Mouse (Mus musculus) MEL (cell line): ENCODE measurements around the gene Adamtsl5. TPM values are rescaled to one million over a fixed set of nuclear protein-coding genes. Genes with fewer than 3 reads are reported as not detected.

ENCODE experiments used
- DNase-seq: peaks from one replicate; pipeline ENCODE4 v3.0.0; 2011; ENCODE audit warnings: low read depth, low spot score
- H3K27ac ChIP-seq: 2 replicates; pipeline ENCODE4 v1.5.1; 2012; ENCODE audit warnings: low read depth, mild to moderate bottlenecking, control low read depth, low read length, moderate library complexity; ENCODE audit not compliant: control insufficient read depth
- H3K27me3 ChIP-seq, 2 experiments: fragments of 150-350 bp in 1 of 2; sonication (generic) in 1 of 2; 2 replicates each; pipeline ENCODE4 v1.6.1; 2012; ENCODE audit warnings: low read length in 2 of 2, mild to moderate bottlenecking in 2 of 2, improper control_type of control experiment in 1 of 2, moderate library complexity in 1 of 2; ENCODE audit not compliant: insufficient read depth in 2 of 2, control insufficient read depth in 1 of 2
- H3K36me3 ChIP-seq, 2 experiments: 2 replicates each; pipeline ENCODE4 v1.6.1; 2012 to 2014; ENCODE audit warnings: low read length in 2 of 2, improper control_type of control experiment in 1 of 2, inconsistent platforms in 1 of 2, mild to moderate bottlenecking in 1 of 2; ENCODE audit not compliant: insufficient read depth in 2 of 2, control insufficient read depth in 1 of 2
- H3K4me1 ChIP-seq, 2 experiments: fragments of 150-350 bp in 1 of 2; sonication (generic) in 1 of 2; 2 replicates each; pipeline ENCODE4 v1.6.1; 2012; ENCODE audit warnings: low read length in 2 of 2, improper control_type of control experiment in 1 of 2, mild to moderate bottlenecking in 1 of 2; ENCODE audit not compliant: insufficient read depth in 2 of 2, control insufficient read depth in 1 of 2
- H3K4me3 ChIP-seq, 2 experiments: fragments of 150-350 bp in 1 of 2; sonication (generic) in 1 of 2; 2 replicates each; pipeline ENCODE4 v1.5.1; 2012; ENCODE audit warnings: low read depth in 2 of 2, low read length in 2 of 2, mild to moderate bottlenecking in 2 of 2, moderate library complexity in 2 of 2, control low read depth in 1 of 2, improper control_type of control experiment in 1 of 2; ENCODE audit not compliant: control insufficient read depth in 1 of 2, insufficient read depth in 1 of 2
- H3K79me2 ChIP-seq: 2 replicates; pipeline ENCODE4 v1.6.1; 2012; ENCODE audit warnings: mild to moderate bottlenecking, low read length, moderate library complexity; ENCODE audit not compliant: control insufficient read depth, poor library complexity, insufficient read depth
- H3K9ac ChIP-seq: 2 replicates; pipeline ENCODE4 v1.6.1; 2012; ENCODE audit warnings: low read depth, mild to moderate bottlenecking, control low read depth, low read length, moderate library complexity; ENCODE audit not compliant: control insufficient read depth, poor library complexity, severe bottlenecking
- H3K9me3 ChIP-seq: fragments of 150-350 bp; sonication (generic); replicated peaks from 2 replicates; pipeline ENCODE4 v1.6.1; 2012; ENCODE audit warnings: mild to moderate bottlenecking, low read length, improper control_type of control experiment, moderate library complexity; ENCODE audit not compliant: insufficient read depth
- BHLHE40 ChIP-seq: IDR thresholded peaks from 2 replicates; pipeline ENCODE4 v1.6.1; 2012; ENCODE audit warnings: low read depth, mild to moderate bottlenecking, inconsistent platforms, low read length, improper control_type of control experiment, borderline replicate concordance
- CHD1 ChIP-seq: IDR thresholded peaks from 2 replicates; pipeline ENCODE4 v1.6.1; 2012; ENCODE audit warnings: low read depth, mild to moderate bottlenecking, inconsistent platforms, low read length, improper control_type of control experiment
- CHD2 ChIP-seq: IDR thresholded peaks from 2 replicates; pipeline ENCODE4 v1.6.1; 2011; ENCODE audit warnings: low read length, improper control_type of control experiment
- CTCF ChIP-seq, 3 experiments: IDR thresholded peaks in 2 of 3; conservative IDR thresholded peaks in 1 of 3; 2 replicates each; pipeline ENCODE4 v1.5.1; 2011 to 2012; ENCODE audit warnings: low read length in 3 of 3, low read depth in 2 of 3, mild to moderate bottlenecking in 2 of 3, improper control_type of control experiment in 1 of 3, inconsistent platforms in 1 of 3, mixed read lengths in 1 of 3, moderate library complexity in 1 of 3; ENCODE audit not compliant: control insufficient read depth in 1 of 3, insufficient read depth in 1 of 3, poor library complexity in 1 of 3, severe bottlenecking in 1 of 3
- E2F4 ChIP-seq: IDR thresholded peaks from 2 replicates; pipeline ENCODE4 v1.6.1; 2011; ENCODE audit warnings: low read depth, low read length, improper control_type of control experiment, borderline replicate concordance
- ELF1 ChIP-seq: IDR thresholded peaks from 2 replicates; pipeline ENCODE4 v1.6.1; 2014; ENCODE audit warnings: low read depth, mild to moderate bottlenecking, inconsistent platforms, low read length, improper control_type of control experiment, moderate library complexity
- EP300 ChIP-seq, 2 experiments: IDR thresholded peaks; 2 replicates each; pipeline ENCODE4 v1.6.1; 2011; ENCODE audit warnings: improper control_type of control experiment in 2 of 2, low read length in 2 of 2, low read depth in 1 of 2, mild to moderate bottlenecking in 1 of 2
- GATA1 ChIP-seq: IDR thresholded peaks from 2 replicates; pipeline ENCODE4 v1.6.1; 2011; ENCODE audit warnings: low read depth, low read length, improper control_type of control experiment
- HCFC1 ChIP-seq: IDR thresholded peaks from 2 replicates; pipeline ENCODE4 v1.6.1; 2012; ENCODE audit warnings: low read depth, mild to moderate bottlenecking, inconsistent platforms, low read length, improper control_type of control experiment, moderate library complexity
- JUND ChIP-seq: IDR thresholded peaks from 2 replicates; pipeline ENCODE4 v1.6.1; 2011; ENCODE audit warnings: low read depth, mild to moderate bottlenecking, improper control_type of control experiment, low read length
- KAT2A ChIP-seq: conservative IDR thresholded peaks from 2 replicates; pipeline ENCODE4 v1.6.1; 2012; ENCODE audit warnings: low read depth, low read length, improper control_type of control experiment, inconsistent platforms
- MAFK ChIP-seq: IDR thresholded peaks from 2 replicates; pipeline ENCODE4 v1.6.1; 2011; ENCODE audit warnings: low read depth, mild to moderate bottlenecking, low read length, improper control_type of control experiment, borderline replicate concordance
- MAX ChIP-seq: IDR thresholded peaks from 2 replicates; pipeline ENCODE4 v1.6.1; 2011; ENCODE audit warnings: low read length, improper control_type of control experiment
- MAZ ChIP-seq: IDR thresholded peaks from 2 replicates; pipeline ENCODE4 v1.6.1; 2012; ENCODE audit warnings: low read depth, mild to moderate bottlenecking, inconsistent platforms, low read length, improper control_type of control experiment
- MYB ChIP-seq: IDR thresholded peaks from 2 replicates; pipeline ENCODE4 v1.6.1; 2011; ENCODE audit warnings: mild to moderate bottlenecking, low read depth, low read length, improper control_type of control experiment
- MYC ChIP-seq: IDR thresholded peaks from 2 replicates; pipeline ENCODE4 v1.6.1; 2011; ENCODE audit warnings: low read depth, mild to moderate bottlenecking, low read length, improper control_type of control experiment, moderate library complexity
- NELFE ChIP-seq: IDR thresholded peaks from 2 replicates; pipeline ENCODE4 v1.6.1; 2011; ENCODE audit warnings: low read depth, low read length, improper control_type of control experiment
- NRF1 ChIP-seq: IDR thresholded peaks from 2 replicates; pipeline ENCODE4 v1.6.1; 2014; ENCODE audit warnings: low read depth, mild to moderate bottlenecking, inconsistent platforms, low read length, improper control_type of control experiment, moderate library complexity; ENCODE audit not compliant: poor library complexity, insufficient read depth, severe bottlenecking
- POLR2AphosphoS2 ChIP-seq: IDR thresholded peaks from 2 replicates; pipeline ENCODE4 v1.6.1; 2011; ENCODE audit warnings: low read length, improper control_type of control experiment
- RAD21 ChIP-seq: IDR thresholded peaks from 2 replicates; pipeline ENCODE4 v1.6.1; 2011; ENCODE audit warnings: mild to moderate bottlenecking, low read depth, low read length, improper control_type of control experiment
- RCOR1 ChIP-seq: IDR thresholded peaks from 2 replicates; pipeline ENCODE4 v1.6.1; 2012; ENCODE audit warnings: low read depth, mild to moderate bottlenecking, inconsistent platforms, low read length, improper control_type of control experiment
- SIN3A ChIP-seq: IDR thresholded peaks from 2 replicates; pipeline ENCODE4 v1.6.1; 2012; ENCODE audit warnings: low read length, improper control_type of control experiment, inconsistent platforms
- SMC3 ChIP-seq: IDR thresholded peaks from 2 replicates; pipeline ENCODE4 v1.6.1; 2011; ENCODE audit warnings: low read depth, low read length, improper control_type of control experiment
- TAL1 ChIP-seq: IDR thresholded peaks from 2 replicates; pipeline ENCODE4 v1.6.1; 2012; ENCODE audit warnings: mild to moderate bottlenecking, inconsistent platforms, low read length, moderate library complexity, mixed read lengths
- USF1 ChIP-seq: IDR thresholded peaks from 2 replicates; pipeline ENCODE4 v1.6.1; 2014; ENCODE audit warnings: low read depth, mild to moderate bottlenecking, inconsistent platforms, low read length, improper control_type of control experiment, moderate library complexity
- ZC3H11A ChIP-seq: IDR thresholded peaks from 2 replicates; pipeline ENCODE4 v1.6.1; 2012; ENCODE audit warnings: low read depth, mild to moderate bottlenecking, inconsistent platforms, low read length, improper control_type of control experiment
- ZKSCAN1 ChIP-seq: IDR thresholded peaks from 2 replicates; pipeline ENCODE4 v1.6.1; 2012; ENCODE audit warnings: low read depth, mild to moderate bottlenecking, inconsistent platforms, low read length, improper control_type of control experiment, moderate library complexity
- ZMIZ1 ChIP-seq: IDR thresholded peaks from 2 replicates; pipeline ENCODE4 v1.6.1; 2012; ENCODE audit warnings: low read depth, mild to moderate bottlenecking, inconsistent platforms, low read length, improper control_type of control experiment, moderate library complexity
- polyA plus RNA-seq, 2 experiments: library from polyadenylated mRNA; stranded (reverse) in 1 of 2; unstranded in 1 of 2; fragments of >175 nt in 1 of 2; fragments of >200 nt in 1 of 2; gene quantifications; 2 replicates each; pipeline versions ENCODE4 v1.2.1 to v1.2.4; 2012; ENCODE audit warnings: low replicate concordance in 2 of 2, low read depth in 1 of 2; ENCODE audit not compliant: insufficient read length in 2 of 2, insufficient read depth in 1 of 2, missing spikeins in 1 of 2
- total RNA-seq: library from RNA; depleted of rRNA; stranded (reverse); fragments of 300-350 nt; gene quantifications from 2 replicates; pipeline ENCODE4 v1.2.3, GENCODE M21; 2012

The Adamtsl5 gene
- total and polyA plus RNA-seq, 3 experiments, result 3.9 to 16.5 TPM; not detected in 1

- peak; percentile 75; the same call in 1 of the 2 replicates for TF ChIP-seq ZKSCAN1
- peak; percentile 28; the same call in 1 of the 2 replicates for TF ChIP-seq RCOR1
- TF ChIP-seq GATA1, result no peak
- TF ChIP-seq CTCF (IDR thresholded peaks at IDR 0.05 in 2 of 3, conservative IDR thresholded peaks at IDR 0.05 in 1 of 3; ENCODE audit: control insufficient read depth in 1 of 3, insufficient read depth in 1 of 3, low read depth in 2 of 3, low read length in 3 of 3, poor library complexity in 1 of 3, severe bottlenecking in 1 of 3), result peak; percentile 77 to 100 (median 90)
- no peak for TF ChIP-seq USF1
- 0 out of 2 replicates have a peak, but pooled peaks have one; percentile 44 for TF ChIP-seq HCFC1
- TF ChIP-seq CHD1, result peak; percentile 79; the same call in 1 of the 2 replicates
- TF ChIP-seq ZC3H11A, result peak; percentile 83
- no peak for TF ChIP-seq POLR2AphosphoS2
- peak; percentile 44; the same call in 1 of the 2 replicates for TF ChIP-seq MAX
- peak; percentile 96 for TF ChIP-seq RAD21
- TF ChIP-seq JUND, result 0 out of 2 replicates have a peak, but pooled peaks have one; percentile 66
- TF ChIP-seq, all 39 proteins: peak for 21
Measured at GRCm38 (mm10) chr10:80376160-80376559, 27.9 kb upstream of the Adamtsl5 start (continued).

- Histone ChIP-seq H3K36me3 (no peaks in the 10 kb centered on the region), H3K27me3 (no peaks in the 10 kb centered on the region), H3K9ac (no peak overlapping the region; the same call in 1 of the 2 replicates), H3K4me1 (peaks cover 0 to 7% of the 10 kb centered on the region in 2 experiments; a peak in 1 of 4 replicates), H3K27ac (no peak overlapping the region), H3K4me3 (no peak overlapping the region), H3K79me2 (no peaks in the 10 kb centered on the region), H3K9me3 (no peaks in the 10 kb centered on the region)
- DNase-seq, result peak; percentile 90
- TF ChIP-seq MAZ (peak; percentile 78; the same call in 1 of the 2 replicates), E2F4 (no peak), ZKSCAN1 (no peak), KAT2A (no peak), NELFE (no peak), RCOR1 (no peak), ZC3H11A (peak; percentile 83), POLR2AphosphoS2 (no peak), HCFC1 (peak; percentile 39; the same call in 1 of the 2 replicates), TAL1 (no peak), RAD21 (peak; percentile 96), SIN3A (peak; percentile 73; the same call in 1 of the 2 replicates), CHD2 (no peak), MYB (no peak), JUND (0 out of 2 replicates have a peak, but pooled peaks have one; percentile 43), CHD1 (no peak), ELF1 (0 out of 2 replicates have a peak, but pooled peaks have one; percentile 36), GATA1 (no peak), ZMIZ1 (no peak), MAX (0 out of 2 replicates have a peak, but pooled peaks have one; percentile 18), CTCF (IDR thresholded peaks at IDR 0.05 in 2 of 3, conservative IDR thresholded peaks at IDR 0.05 in 1 of 3; ENCODE audit: control insufficient read depth in 1 of 3, insufficient read depth in 1 of 3, low read depth in 2 of 3, low read length in 3 of 3, poor library complexity in 1 of 3, severe bottlenecking in 1 of 3) (peak; percentile 75 to 93 (median 81)), MYC (0 out of 2 replicates have a peak, but pooled peaks have one; percentile 60), MAFK (no peak), EP300 (IDR thresholded peaks at IDR 0.05; ENCODE audit: low read depth in 1 of 2, low read length in 2 of 2) (0 out of 4 replicates have a peak, but pooled peaks of 1 of the 2 experiments have one; percentile 15), NRF1 (no peak), SMC3 (peak; percentile 83), BHLHE40 (0 out of 2 replicates have a peak, but pooled peaks have one; percentile 40)
Measured at GRCm38 (mm10) chr10:80374063-80374462, 25.9 kb upstream of the Adamtsl5 start.
